Mouse (Mus musculus): ENCODE data around the gene Adtrp. TPM values are rescaled to one million over a fixed set of nuclear protein-coding genes. Genes with fewer than 3 reads are reported as not detected.

The Adtrp gene
- polyA plus RNA-seq, 1 experiment from 2014 or later: 0.61 TPM

GRCm38 (mm10) chr13:41758550-41759465 lies 88.7 kb downstream of the Adtrp start:
- Histone ChIP-seq H3K27ac (ENCODE audit: low read length) (no peak overlapping the region), H3K4me2 (replicated peaks; ENCODE audit: low read depth, low read length) (no peak overlapping the region), H3K27me3 (replicated peaks; ENCODE audit: insufficient read depth, low read length) (no peaks in the 10 kb centered on the region), H3K9me3 (ENCODE audit: low read length) (no peaks in the 10 kb centered on the region), H3K36me3 (ENCODE audit: insufficient read depth, low read length) (no peaks in the 10 kb centered on the region), H3K9ac (replicated peaks; ENCODE audit: low read depth) (no peak overlapping the region), H3K4me3 (ENCODE audit: low read depth, low read length) (no peak overlapping the region), H3K4me1 (ENCODE audit: insufficient read depth, low read depth, low read length) (no peaks in the 10 kb centered on the region)
- no peak for DNase-seq (ENCODE audit: low spot score)
- no peak for ATAC-seq
- WGBS: 64% methylated on average over 19 of the region's 19 CpGs
- TF ChIP-seq EP300 (IDR thresholded peaks at IDR 0.05) (no peak), CTCF (IDR thresholded peaks at IDR 0.05) (no peak)

- no peak overlapping the region for H3K4me2 ChIP-seq (replicated peaks; ENCODE audit: low read depth, low read length)
- TF ChIP-seq EP300 (IDR thresholded peaks at IDR 0.05) (no peak), CTCF (IDR thresholded peaks at IDR 0.05) (no peak)
- DNase-seq (ENCODE audit: low spot score) (no peak), ATAC-seq (no peak)
- no peaks in the 10 kb centered on the region for H3K9me3 ChIP-seq (ENCODE audit: low read length)
- no peak overlapping the region for H3K27ac ChIP-seq (ENCODE audit: low read length)
- no peak overlapping the region for H3K4me3 ChIP-seq (ENCODE audit: low read depth, low read length)
- H3K27me3 ChIP-seq (replicated peaks; ENCODE audit: insufficient read depth, low read length): no peaks in the 10 kb centered on the region
- no peaks in the 10 kb centered on the region for H3K4me1 ChIP-seq (ENCODE audit: insufficient read depth, low read depth, low read length)
- WGBS: 61% methylated on average over 5 of the region's 5 CpGs
- H3K36me3 ChIP-seq (ENCODE audit: insufficient read depth, low read length): no peaks in the 10 kb centered on the region
- H3K9ac ChIP-seq (replicated peaks; ENCODE audit: low read depth): no peak overlapping the region
These were observed 94.4 kb downstream of the Adtrp start for GRCm38 (mm10) chr13:41753114-41753513.

- no peak for DNase-seq (ENCODE audit: low spot score)
- no peak overlapping the region for H3K9ac ChIP-seq (replicated peaks; ENCODE audit: low read depth)
- no peaks in the 10 kb centered on the region for H3K27me3 ChIP-seq (replicated peaks; ENCODE audit: insufficient read depth, low read length)
- no peak for ATAC-seq
- no peak overlapping the region for H3K27ac ChIP-seq (ENCODE audit: low read length)
- TF ChIP-seq CTCF (IDR thresholded peaks at IDR 0.05) (no peak), EP300 (IDR thresholded peaks at IDR 0.05) (no peak)
- H3K4me2 ChIP-seq (replicated peaks; ENCODE audit: low read depth, low read length): no peak overlapping the region
- no peaks in the 10 kb centered on the region for H3K36me3 ChIP-seq (ENCODE audit: insufficient read depth, low read length)
- H3K4me1 ChIP-seq (ENCODE audit: insufficient read depth, low read depth, low read length): no peaks in the 10 kb centered on the region
- H3K4me3 ChIP-seq (ENCODE audit: low read depth, low read length): no peak overlapping the region
- no peaks in the 10 kb centered on the region for H3K9me3 ChIP-seq (ENCODE audit: low read length)
- 83% methylated on average over 5 of the region's 5 CpGs for WGBS
These were observed 97.0 kb downstream of the Adtrp start for GRCm38 (mm10) chr13:41750481-41750880.

- WGBS: 91% methylated on average over 9 of the region's 9 CpGs
- no peaks in the 10 kb centered on the region for H3K4me1 ChIP-seq (ENCODE audit: insufficient read depth, low read depth, low read length)
- no peak for ATAC-seq
- no peak overlapping the region for H3K4me3 ChIP-seq (ENCODE audit: low read depth, low read length)
- H3K9me3 ChIP-seq (ENCODE audit: low read length): no peaks in the 10 kb centered on the region
- no peak overlapping the region for H3K4me2 ChIP-seq (replicated peaks; ENCODE audit: low read depth, low read length)
- TF ChIP-seq CTCF (IDR thresholded peaks at IDR 0.05) (no peak), EP300 (IDR thresholded peaks at IDR 0.05) (no peak)
- peak; percentile 23 for DNase-seq (ENCODE audit: low spot score)
- H3K27ac ChIP-seq (ENCODE audit: low read length): no peak overlapping the region
- H3K36me3 ChIP-seq (ENCODE audit: insufficient read depth, low read length): no peaks in the 10 kb centered on the region
- H3K9ac ChIP-seq (replicated peaks; ENCODE audit: low read depth): no peak overlapping the region
- no peaks in the 10 kb centered on the region for H3K27me3 ChIP-seq (replicated peaks; ENCODE audit: insufficient read depth, low read length)
These were observed 98.6 kb downstream of the Adtrp start for GRCm38 (mm10) chr13:41748866-41749265.

- DNase-seq (ENCODE audit: low spot score): no peak
- Histone ChIP-seq H3K4me1 (ENCODE audit: insufficient read depth, low read depth, low read length) (no peaks in the 10 kb centered on the region), H3K9ac (replicated peaks; ENCODE audit: low read depth) (no peak overlapping the region), H3K27ac (ENCODE audit: low read length) (no peak overlapping the region), H3K27me3 (replicated peaks; ENCODE audit: insufficient read depth, low read length) (no peaks in the 10 kb centered on the region), H3K4me2 (replicated peaks; ENCODE audit: low read depth, low read length) (no peak overlapping the region), H3K4me3 (ENCODE audit: low read depth, low read length) (no peak overlapping the region), H3K36me3 (ENCODE audit: insufficient read depth, low read length) (no peaks in the 10 kb centered on the region), H3K9me3 (ENCODE audit: low read length) (no peaks in the 10 kb centered on the region)
- 86% methylated on average over 4 of the region's 4 CpGs for WGBS
- ATAC-seq: no peak
- TF ChIP-seq CTCF (IDR thresholded peaks at IDR 0.05): no peak
- no peak for TF ChIP-seq EP300 (IDR thresholded peaks at IDR 0.05)
These were observed 99.8 kb downstream of the Adtrp start for GRCm38 (mm10) chr13:41747691-41748090.

GRCm38 (mm10) chr13:41746971-41747615 lies 100.4 kb downstream of the Adtrp start:
- ATAC-seq: peak; percentile 54; the same call in 1 of the 2 replicates
- WGBS: 42% methylated on average over 8 of the region's 8 CpGs
- Histone ChIP-seq H3K4me1 (ENCODE audit: insufficient read depth, low read depth, low read length) (no peaks in the 10 kb centered on the region), H3K27ac (ENCODE audit: low read length) (no peak overlapping the region), H3K4me3 (ENCODE audit: low read depth, low read length) (no peak overlapping the region), H3K27me3 (replicated peaks; ENCODE audit: insufficient read depth, low read length) (no peaks in the 10 kb centered on the region), H3K9ac (replicated peaks; ENCODE audit: low read depth) (no peak overlapping the region), H3K36me3 (ENCODE audit: insufficient read depth, low read length) (no peaks in the 10 kb centered on the region), H3K4me2 (replicated peaks; ENCODE audit: low read depth, low read length) (no peak overlapping the region), H3K9me3 (ENCODE audit: low read length) (no peaks in the 10 kb centered on the region)
- TF ChIP-seq CTCF (IDR thresholded peaks at IDR 0.05) (peak; percentile 67), EP300 (IDR thresholded peaks at IDR 0.05) (peak; percentile 41; the same call in 1 of the 2 replicates)
- DNase-seq (ENCODE audit: low spot score): peak; percentile 90

Measured in lung, postnatal 0 days (tissue).